Mouse (Mus musculus) forebrain, embryonic 10.5 days (tissue): Measurements from ENCODE around the gene Ube4a. TPM values are rescaled to one million over a fixed set of nuclear protein-coding genes. Genes with fewer than 3 reads are reported as not detected.

ENCODE experiments used
- polyA plus RNA-seq: library from polyadenylated mRNA; unstranded; fragments of >200 nt; fragmentation: Nextera tagmentation; extraction: Ambion mirVana; gene quantifications from 2 replicates; pipeline ENCODE4 v1.2.1, GENCODE M21; 2016

Ube4a gene
- polyA plus RNA-seq, 1 experiment from 2014 or later: 24.8 TPM

Other genes starting within 250 kb of the Ube4a start
- 37.8 and 44.7 TPM in 2 replicates for gene Phldb1, start 230.4 kb downstream of the Ube4a start, polyA plus RNA-seq
- gene Arcn1, start 197.8 kb downstream of the Ube4a start, polyA plus RNA-seq: 159 and 168 TPM in 2 replicates
- gene Ift46, start 197.7 kb downstream of the Ube4a start, polyA plus RNA-seq: 110 TPM in 2 replicates
- 2.1 and 3.0 TPM in 2 replicates for gene Tmem25, start 166.3 kb downstream of the Ube4a start, polyA plus RNA-seq
- not detected in 2 replicates for gene Ttc36, start 162.5 kb downstream of the Ube4a start, polyA plus RNA-seq
- gene Kmt2a, start 84.3 kb downstream of the Ube4a start, polyA plus RNA-seq: 10.3 and 10.8 TPM in 2 replicates
- 509 and 532 TPM in 2 replicates for gene Atp5l, start 44.9 kb downstream of the Ube4a start, polyA plus RNA-seq
- not detected in 2 replicates for gene Cd3g, start 14.8 kb upstream of the Ube4a start, polyA plus RNA-seq
- not detected in 2 replicates for gene Cd3d, start 16.2 kb upstream of the Ube4a start, polyA plus RNA-seq
- not detected in 2 replicates for gene Cd3e, start 44.0 kb upstream of the Ube4a start, polyA plus RNA-seq
- gene Mpzl2, start 74.2 kb upstream of the Ube4a start, polyA plus RNA-seq: 3.2 and 3.5 TPM in 2 replicates
- 2.3 and 2.7 TPM in 2 replicates for gene Mpzl3, start 89.6 kb upstream of the Ube4a start, polyA plus RNA-seq
- 0.52 and 0.54 TPM in 2 replicates for gene Jaml, start 113.6 kb upstream of the Ube4a start, polyA plus RNA-seq
- gene Scn2b, start 152.2 kb upstream of the Ube4a start, polyA plus RNA-seq: 3.6 and 4.5 TPM in 2 replicates
- gene Scn4b, start 172.8 kb upstream of the Ube4a start, polyA plus RNA-seq: 0.25 and 0.41 TPM in 2 replicates
- not detected in 2 replicates for gene BC049352, start 216.4 kb upstream of the Ube4a start, polyA plus RNA-seq
- 0.19 TPM in 1 of 2 replicates, not detected in the other for gene Tmprss4, start 238.5 kb upstream of the Ube4a start, polyA plus RNA-seq